Mouse (Mus musculus) limb, embryonic 10.5 days (tissue): ENCODE measurements around the gene Vamp2. TPM values are rescaled to one million over a fixed set of nuclear protein-coding genes. Genes with fewer than 3 reads are reported as not detected.

Experiments
- DNase-seq: peaks from one replicate; pipeline ENCODE4 v3.0.0-alpha.2; 2017; ENCODE audit warnings: low spot score
- H3K27ac ChIP-seq: fragments of 300-500 bp; sonication (generic); 2 replicates; pipeline ENCODE4 v1.5.1; 2016; ENCODE audit warnings: mild to moderate bottlenecking
- H3K27me3 ChIP-seq: fragments of 300-500 bp; sonication (generic); 2 replicates; pipeline ENCODE4 v1.6.1; 2016; ENCODE audit warnings: low read depth, mild to moderate bottlenecking; ENCODE audit not compliant: poor library complexity, severe bottlenecking
- H3K36me3 ChIP-seq: fragments of 300-500 bp; sonication (generic); 2 replicates; pipeline ENCODE4 v1.6.1; 2016; ENCODE audit warnings: mild to moderate bottlenecking, moderate library complexity
- H3K4me1 ChIP-seq: fragments of 300-500 bp; sonication (generic); 2 replicates; pipeline ENCODE4 v1.6.1; 2016
- H3K4me3 ChIP-seq: fragments of 300-500 bp; sonication (generic); 2 replicates; pipeline ENCODE4 v1.5.1; 2016; ENCODE audit warnings: mild to moderate bottlenecking, moderate library complexity
- H3K9me3 ChIP-seq: fragments of 300-500 bp; sonication (generic); replicated peaks from 2 replicates; pipeline ENCODE4 v1.6.1; 2016; ENCODE audit warnings: mild to moderate bottlenecking
- WGBS: fragments of 180-500 bp; shearing (Covaris S2); methylation state at CpG from one replicate; pipeline ENCODE4 v1.1.7; 2016; 5-methylcytosine and 5-hydroxymethylcytosine counted together
- polyA plus RNA-seq: library from polyadenylated mRNA; unstranded; fragments of >200 nt; fragmentation: Nextera tagmentation; extraction: Ambion mirVana; gene quantifications from 2 replicates; pipeline ENCODE4 v1.2.1, GENCODE M21; 2016

Vamp2 gene
- polyA plus RNA-seq, 1 experiment from 2014 or later = 72.1 TPM

GRCm38 (mm10) chr11:69109032-69109900, 21.0 kb downstream of the Vamp2 start:
- H3K4me3 ChIP-seq = peak overlapping the region; percentile 8; the same call in 1 of the 2 replicates

GRCm38 (mm10) chr11:69110319-69111046, 22.2 kb downstream of the Vamp2 start:
- peaks cover 26% of the 10 kb centered on the region for H3K4me1 ChIP-seq
- peak; percentile 99 for DNase-seq
- peaks cover 42% of the 10 kb centered on the region for H3K36me3 ChIP-seq
- peak overlapping the region; percentile 62 for H3K4me3 ChIP-seq
- H3K27ac ChIP-seq = peak overlapping the region; percentile 76
- H3K27me3 ChIP-seq = peaks cover 22% of the 10 kb centered on the region
- no peaks in the 10 kb centered on the region for H3K9me3 ChIP-seq
- under 1% methylated on average over 30 of the region's 30 CpGs for WGBS

More at GRCm38 (mm10) chr11:69109032-69109900, 21.0 kb downstream of the Vamp2 start:
- H3K9me3 ChIP-seq = no peaks in the 10 kb centered on the region
- peaks cover 54% of the 10 kb centered on the region for H3K36me3 ChIP-seq
- DNase-seq = no peak
- H3K27ac ChIP-seq = no peak overlapping the region
- H3K27me3 ChIP-seq = peaks cover 15% of the 10 kb centered on the region; the same call in 1 of the 2 replicates
- peaks cover 26% of the 10 kb centered on the region for H3K4me1 ChIP-seq
- WGBS = 83% methylated on average over 13 of the region's 13 CpGs

- Histone ChIP-seq H3K9me3 (no peaks in the 10 kb centered on the region), H3K27ac (peak overlapping the region; percentile 76), H3K27me3 (peaks cover 29% of the 10 kb centered on the region), H3K4me3 (peak overlapping the region; percentile 62), H3K4me1 (peaks cover 26% of the 10 kb centered on the region), H3K36me3 (peaks cover 34% of the 10 kb centered on the region)
- WGBS = 7% methylated on average over 21 of the region's 21 CpGs
- DNase-seq = peak; percentile 49
These were observed 22.9 kb downstream of the Vamp2 start for GRCm38 (mm10) chr11:69111051-69111810.

GRCm38 (mm10) chr11:69111865-69112264, 23.6 kb downstream of the Vamp2 start:
- H3K27me3 ChIP-seq = peaks cover 36% of the 10 kb centered on the region
- 61% methylated on average over 4 of the region's 4 CpGs for WGBS

GRCm38 (mm10) chr11:69114018-69114417, 25.7 kb downstream of the Vamp2 start:
- Histone ChIP-seq H3K36me3 (peaks cover 6% of the 10 kb centered on the region), H3K27ac (no peak overlapping the region), H3K9me3 (no peaks in the 10 kb centered on the region), H3K27me3 (peaks cover 41% of the 10 kb centered on the region), H3K4me3 (no peak overlapping the region), H3K4me1 (peaks cover 38% of the 10 kb centered on the region)
- DNase-seq = no peak
- 78% methylated on average over 3 of the region's 3 CpGs for WGBS

More at GRCm38 (mm10) chr11:69111865-69112264, 23.6 kb downstream of the Vamp2 start:
- H3K4me1 ChIP-seq = peaks cover 26% of the 10 kb centered on the region
- no peaks in the 10 kb centered on the region for H3K9me3 ChIP-seq
- H3K36me3 ChIP-seq = peaks cover 28% of the 10 kb centered on the region
- H3K4me3 ChIP-seq = peak overlapping the region; percentile 62; the same call in 1 of the 2 replicates
- peak overlapping the region; percentile 76 for H3K27ac ChIP-seq
- DNase-seq = no peak

GRCm38 (mm10) chr11:69114621-69115020, 26.3 kb downstream of the Vamp2 start:
- H3K27me3 ChIP-seq = peaks cover 41% of the 10 kb centered on the region
- no peak overlapping the region for H3K4me3 ChIP-seq
- no peak for DNase-seq
- 0 out of 2 replicates have a peak, but pooled peaks cover under 1% of the 10 kb centered on the region for H3K36me3 ChIP-seq
- no peak overlapping the region for H3K27ac ChIP-seq
- no peaks in the 10 kb centered on the region for H3K9me3 ChIP-seq
- H3K4me1 ChIP-seq = peaks cover 38% of the 10 kb centered on the region
- WGBS = 86% methylated on average over 3 of the region's 3 CpGs

GRCm38 (mm10) chr11:69116843-69117242, 28.6 kb downstream of the Vamp2 start:
- peaks cover 57% of the 10 kb centered on the region for H3K27me3 ChIP-seq
- H3K36me3 ChIP-seq = no peaks in the 10 kb centered on the region
- DNase-seq = no peak
- peak overlapping the region; percentile 24; the same call in 1 of the 2 replicates for H3K4me3 ChIP-seq
- H3K27ac ChIP-seq = no peak overlapping the region
- H3K9me3 ChIP-seq = no peaks in the 10 kb centered on the region
- WGBS = 45% methylated on average over 5 of the region's 5 CpGs
- H3K4me1 ChIP-seq = peaks cover 48% of the 10 kb centered on the region

GRCm38 (mm10) chr11:69117737-69118695, 29.7 kb downstream of the Vamp2 start:
- peak overlapping the region; percentile 82 for H3K27ac ChIP-seq
- no peaks in the 10 kb centered on the region for H3K9me3 ChIP-seq
- under 1% methylated on average over 45 of the region's 45 CpGs for WGBS
- DNase-seq = peak; percentile 78
- peak overlapping the region; percentile 88 for H3K4me3 ChIP-seq
- peaks cover 53% of the 10 kb centered on the region for H3K4me1 ChIP-seq
- H3K36me3 ChIP-seq = no peaks in the 10 kb centered on the region
- H3K27me3 ChIP-seq = peaks cover 51% of the 10 kb centered on the region

GRCm38 (mm10) chr11:69118765-69119164, 30.5 kb downstream of the Vamp2 start:
- DNase-seq = peak; percentile 86

GRCm38 (mm10) chr11:69119446-69120155, 31.3 kb downstream of the Vamp2 start:
- no peaks in the 10 kb centered on the region for H3K36me3 ChIP-seq
- peaks cover 55% of the 10 kb centered on the region for H3K4me1 ChIP-seq
- no peaks in the 10 kb centered on the region for H3K9me3 ChIP-seq
- H3K27me3 ChIP-seq = peaks cover 41% of the 10 kb centered on the region
- 18% methylated on average over 14 of the region's 14 CpGs for WGBS
- no peak for DNase-seq
- H3K27ac ChIP-seq = peak overlapping the region; percentile 71
- peak overlapping the region; percentile 88 for H3K4me3 ChIP-seq

More at GRCm38 (mm10) chr11:69118765-69119164, 30.5 kb downstream of the Vamp2 start:
- Histone ChIP-seq H3K27me3 (peaks cover 44% of the 10 kb centered on the region), H3K27ac (peak overlapping the region; percentile 71), H3K36me3 (no peaks in the 10 kb centered on the region), H3K9me3 (no peaks in the 10 kb centered on the region), H3K4me3 (peak overlapping the region; percentile 88), H3K4me1 (peaks cover 55% of the 10 kb centered on the region)
- WGBS = 0% methylated on average over 15 of the region's 15 CpGs
